Mouse (Mus musculus) leukemia stem cell, adult 10-12 weeks (primary cell): ENCODE data around the gene 0610010K14Rik. TPM values are rescaled to one million over a fixed set of nuclear protein-coding genes. Genes with fewer than 3 reads are reported as not detected.

Experiments used
- polyA plus RNA-seq: library from polyadenylated mRNA; stranded (reverse); fragments of >175 nt; gene quantifications from 2 replicates; pipeline ENCODE4 v1.2.3, GENCODE M21; 2012; ENCODE audit warnings: low replicate concordance

Gene 0610010K14Rik
- 33.6 and 74.0 TPM in 2 replicates for polyA plus RNA-seq

GRCm38 (mm10) chr11:70237457-70238167, at the start of gene 0610010K14Rik:
Gene 0610010K14Rik (minus strand): TSS chr11:70237914.

GRCm38 (mm10) chr11:70254931-70255531, 17.3 kb upstream of the 0610010K14Rik start, which contains the start of gene Alox12:
Gene Alox12 (minus strand): TSS chr11:70255353.

GRCm38 (mm10) chr11:70239541-70240279, 2.0 kb upstream of the 0610010K14Rik start, which contains the start of the genes Gm21988 and Rnasek:
Gene Gm21988 (minus strand): TSS chr11:70239830.
Gene Rnasek (minus strand): TSS chr11:70239842.

DNA sequence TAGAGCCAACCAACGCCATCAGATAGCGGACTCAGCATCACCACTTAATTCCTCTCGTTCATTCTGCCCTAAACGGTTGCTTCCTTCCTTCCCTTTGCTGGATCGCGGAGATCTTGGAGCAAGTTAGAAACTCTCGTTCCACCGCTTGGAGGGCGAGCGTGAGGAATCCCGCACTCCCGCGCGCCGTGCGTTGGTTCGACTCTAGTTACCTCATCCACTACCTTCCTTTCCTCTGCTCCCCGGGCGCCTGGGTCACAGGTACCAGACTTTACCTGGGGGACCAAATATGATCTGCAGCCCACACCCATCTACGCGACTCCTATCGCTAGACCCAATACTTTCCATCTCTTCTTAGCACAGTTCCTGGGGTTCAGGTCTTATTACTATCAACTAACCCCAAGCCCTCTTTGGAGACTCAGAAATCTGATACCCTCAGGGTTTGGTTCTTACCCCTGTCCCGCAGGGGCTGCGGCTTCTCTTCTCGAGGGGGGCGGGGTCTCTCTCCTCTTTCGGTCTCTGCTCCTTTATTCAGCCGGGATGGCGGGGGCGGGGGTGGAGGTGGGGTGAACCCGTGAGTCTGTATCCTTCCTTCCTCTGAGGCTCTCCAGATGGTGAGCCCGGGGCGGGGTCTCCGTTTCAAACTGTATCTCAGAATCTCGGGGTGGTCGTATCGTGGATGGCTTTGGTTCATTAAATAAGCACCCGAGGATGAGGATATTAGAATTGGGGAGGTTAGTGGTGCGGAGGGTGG, 8.3 kb downstream of the 0610010K14Rik start, which contains the start of gene Bcl6b:
Gene Bcl6b (minus strand): TSS at position 539 of the 751 bp plus-strand sequence.

GRCm38 (mm10) chr11:70220731-70221602, 16.7 kb downstream of the 0610010K14Rik start, which contains the start of gene Slc16a13:
Gene Slc16a13 (minus strand): TSS chr11:70221064.

DNA sequence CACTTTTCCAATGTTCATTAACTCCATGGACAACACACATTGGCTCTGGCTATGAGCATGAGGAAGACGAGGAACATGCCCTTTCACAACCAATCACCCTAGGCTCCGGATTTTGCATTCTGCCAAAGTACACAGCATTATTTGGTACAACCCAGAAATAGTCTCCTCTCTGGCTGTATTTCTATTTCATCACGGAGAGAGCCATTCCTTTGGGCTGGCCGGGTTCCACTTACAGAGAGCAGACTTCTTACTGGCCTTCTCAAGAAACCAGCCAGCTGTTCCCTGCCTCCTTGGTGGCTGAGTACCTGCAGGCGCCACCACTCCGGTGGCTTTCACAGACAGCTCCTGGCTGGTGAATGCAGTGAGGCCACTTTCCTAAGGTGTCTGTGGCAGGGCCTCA, 25.3 kb downstream of the 0610010K14Rik start, which contains the start of gene Slc16a11:
Gene Slc16a11 (plus strand): TSS at position 330 of the 400 bp plus-strand sequence.

Other genes with a start within 250 kb of the 0610010K14Rik start
- 126 and 157 TPM in 2 replicates for gene Gabarap, start 246.8 kb downstream of the 0610010K14Rik start, polyA plus RNA-seq
- gene Phf23, start 242.1 kb downstream of the 0610010K14Rik start, polyA plus RNA-seq = 43.8 and 51.3 TPM in 2 replicates
- 32.3 and 38.3 TPM in 2 replicates for gene Dvl2, start 237.3 kb downstream of the 0610010K14Rik start, polyA plus RNA-seq
- gene Acadvl, start 222.5 kb downstream of the 0610010K14Rik start, polyA plus RNA-seq = 24.5 and 26.3 TPM in 2 replicates
- gene Dlg4, start 221.0 kb downstream of the 0610010K14Rik start, polyA plus RNA-seq = 4.8 and 5.4 TPM in 2 replicates
- gene Asgr1, start 183.8 kb downstream of the 0610010K14Rik start, polyA plus RNA-seq = not detected in 2 replicates
- gene Asgr2, start 145.3 kb downstream of the 0610010K14Rik start, polyA plus RNA-seq = not detected in 2 replicates
- gene Mgl2, start 107.6 kb downstream of the 0610010K14Rik start, polyA plus RNA-seq = not detected in 2 replicates
- gene Clec10a, start 81.7 kb downstream of the 0610010K14Rik start, polyA plus RNA-seq = 1.8 TPM in 1 of 2 replicates, not detected in the other
- gene Slc16a11, start 25.2 kb downstream of the 0610010K14Rik start, polyA plus RNA-seq = 0.42 TPM in 1 of 2 replicates, not detected in the other
- gene Slc16a13, start 16.9 kb downstream of the 0610010K14Rik start, polyA plus RNA-seq = 3.8 and 9.0 TPM in 2 replicates
- 1.2 and 1.5 TPM in 2 replicates for gene Bcl6b, start 8.1 kb downstream of the 0610010K14Rik start, polyA plus RNA-seq
- 2.5 and 3.1 TPM in 2 replicates for gene Gm21988, start 1.9 kb upstream of the 0610010K14Rik start, polyA plus RNA-seq
- 27.1 and 102 TPM in 2 replicates for gene Rnasek, start 1.9 kb upstream of the 0610010K14Rik start, polyA plus RNA-seq
- gene Alox12, start 17.4 kb upstream of the 0610010K14Rik start, polyA plus RNA-seq = 0.75 TPM in 1 of 2 replicates, not detected in the other
- not detected in 2 replicates for gene Alox12e, start 84.7 kb upstream of the 0610010K14Rik start, polyA plus RNA-seq
- 0.35 and 0.56 TPM in 2 replicates for gene Alox15, start 114.1 kb upstream of the 0610010K14Rik start, polyA plus RNA-seq
- gene Pelp1, start 172.1 kb upstream of the 0610010K14Rik start, polyA plus RNA-seq = 84.1 and 130 TPM in 2 replicates
- 187 and 287 TPM in 2 replicates for gene Arrb2, start 194.7 kb upstream of the 0610010K14Rik start, polyA plus RNA-seq
- gene Med11, start 214.0 kb upstream of the 0610010K14Rik start, polyA plus RNA-seq = 6.5 and 33.1 TPM in 2 replicates
- gene Zmynd15, start 221.5 kb upstream of the 0610010K14Rik start, polyA plus RNA-seq = 1.6 TPM in 2 replicates
- 0.86 and 2.0 TPM in 2 replicates for gene Cxcl16, start 222.1 kb upstream of the 0610010K14Rik start, polyA plus RNA-seq